In genomic region chr7:27933050-27933799, GRCm38 (mm10) we compare ENCODE assay signal across 8 mouse cellular contexts. TPM values are rescaled to one million over a fixed set of nuclear protein-coding genes. Genes with fewer than 3 reads are reported as not detected.
A peak's percentile ranks its signal among the peaks of the same experiment; 100 is the strongest.
DNase-seq lines count a peak whose midpoint lies in the region; ATAC-seq and TF ChIP-seq lines count a peak whose summit lies in the region.

No protein-coding gene starts in this region.

- no peaks in the 10 kb centered on the region for H3K36me3 ChIP-seq in lung, embryonic 16.5 days (ENCODE audit: control insufficient read depth, insufficient read depth, low read length)
- H3K36me3 ChIP-seq in embryonic facial prominence, embryonic 15.5 days = no peaks in the 10 kb centered on the region
- H3K36me3 ChIP-seq in limb, embryonic 13.5 days = no peaks in the 10 kb centered on the region
- no peaks in the 10 kb centered on the region for H3K36me3 ChIP-seq in neural tube, embryonic 12.5 days

- H3K27ac ChIP-seq in lung, embryonic 16.5 days (ENCODE audit: low read length) = no peak overlapping the region
- no peak overlapping the region for H3K27ac ChIP-seq in embryonic facial prominence, embryonic 15.5 days (replicated peaks)
- H3K27ac ChIP-seq in limb, embryonic 13.5 days = no peak overlapping the region
- no peak overlapping the region for H3K27ac ChIP-seq in neural tube, embryonic 12.5 days

- TF ChIP-seq POLR2A in lung, adult 2 months (IDR thresholded peaks at IDR 0.05; ENCODE audit: borderline replicate concordance, extremely low read depth, low read depth, low read length) = no peak

- ATAC-seq in lung, embryonic 16.5 days (ENCODE audit: low read depth) = peak; percentile 74
- no peak for ATAC-seq in embryonic facial prominence, embryonic 15.5 days (ENCODE audit: insufficient number of reproducible peaks, low FRiP score, low TSS enrichment, low read depth)
- ATAC-seq in limb, embryonic 13.5 days (ENCODE audit: low FRiP score, low read depth) = no peak
- 0 out of 2 replicates have a peak, but pooled peaks have one; percentile 21 for ATAC-seq in neural tube, embryonic 12.5 days (ENCODE audit: low FRiP score, low read depth)
- ATAC-seq in frontal cortex, adult (ENCODE audit: low TSS enrichment) = no peak

- no peak for DNase-seq in lung, adult 2 months
- no peak for DNase-seq in urinary bladder, postnatal 25 days (ENCODE audit: low spot score)
- DNase-seq in kidney, postnatal 36 days = no peak

- H3K4me3 ChIP-seq in lung, embryonic 16.5 days (ENCODE audit: low read length) = peak overlapping the region; percentile 37
- no peak overlapping the region for H3K4me3 ChIP-seq in lung, adult 2 months (replicated peaks; ENCODE audit: extremely low read depth, low read depth, low read length)
- H3K4me3 ChIP-seq in embryonic facial prominence, embryonic 15.5 days (replicated peaks) = peak overlapping the region; percentile 29
- H3K4me3 ChIP-seq in limb, embryonic 13.5 days = peak overlapping the region; percentile 17
- no peak overlapping the region for H3K4me3 ChIP-seq in neural tube, embryonic 12.5 days

- peak overlapping the region; percentile 56 for H3K9ac ChIP-seq in lung, embryonic 16.5 days (ENCODE audit: low read length)
- no peak overlapping the region for H3K9ac ChIP-seq in embryonic facial prominence, embryonic 15.5 days
- peak overlapping the region; percentile 14; the same call in 1 of the 2 replicates for H3K9ac ChIP-seq in limb, embryonic 13.5 days
- H3K9ac ChIP-seq in neural tube, embryonic 12.5 days = no peak overlapping the region

- H3K4me2 ChIP-seq in lung, embryonic 16.5 days (ENCODE audit: low read depth, low read length) = peak overlapping the region; percentile 53
- peak overlapping the region; percentile 43 for H3K4me2 ChIP-seq in embryonic facial prominence, embryonic 15.5 days (replicated peaks)
- peak overlapping the region; percentile 51 for H3K4me2 ChIP-seq in limb, embryonic 13.5 days (replicated peaks)
- H3K4me2 ChIP-seq in neural tube, embryonic 12.5 days (replicated peaks) = peak overlapping the region; percentile 40

- no peaks in the 10 kb centered on the region for H3K27me3 ChIP-seq in lung, embryonic 16.5 days (ENCODE audit: control insufficient read depth, insufficient read depth, low read depth, low read length)
- H3K27me3 ChIP-seq in embryonic facial prominence, embryonic 15.5 days = no peaks in the 10 kb centered on the region
- H3K27me3 ChIP-seq in limb, embryonic 13.5 days = no peaks in the 10 kb centered on the region
- no peaks in the 10 kb centered on the region for H3K27me3 ChIP-seq in neural tube, embryonic 12.5 days (replicated peaks)

- H3K4me1 ChIP-seq in lung, embryonic 16.5 days (replicated peaks; ENCODE audit: control insufficient read depth, insufficient read depth, low read length) = peaks cover 9% of the 10 kb centered on the region
- no peaks in the 10 kb centered on the region; the same call in none of the 2 replicates for H3K4me1 ChIP-seq in lung, adult 2 months (ENCODE audit: control insufficient read depth, insufficient read depth, low read length)
- 0 out of 2 replicates have a peak, but pooled peaks cover 6% of the 10 kb centered on the region for H3K4me1 ChIP-seq in embryonic facial prominence, embryonic 15.5 days
- H3K4me1 ChIP-seq in limb, embryonic 13.5 days = peaks cover 5% of the 10 kb centered on the region
- peaks cover 6% of the 10 kb centered on the region; the same call in 1 of the 2 replicates for H3K4me1 ChIP-seq in neural tube, embryonic 12.5 days

- no peak for TF ChIP-seq CTCF in lung, adult 2 months (IDR thresholded peaks at IDR 0.05; ENCODE audit: insufficient read depth, low read length)

- H3K9me3 ChIP-seq in lung, embryonic 16.5 days (ENCODE audit: control insufficient read depth, low read length) = no peaks in the 10 kb centered on the region
- H3K9me3 ChIP-seq in embryonic facial prominence, embryonic 15.5 days (replicated peaks) = no peaks in the 10 kb centered on the region
- H3K9me3 ChIP-seq in limb, embryonic 13.5 days = no peaks in the 10 kb centered on the region
- no peaks in the 10 kb centered on the region for H3K9me3 ChIP-seq in neural tube, embryonic 12.5 days

- WGBS in lung, embryonic 16.5 days = 13% methylated on average over 7 of the region's 7 CpGs
- 15% methylated on average over 7 of the region's 7 CpGs for WGBS in lung, adult 2 months
- 14% methylated on average over 7 of the region's 7 CpGs for WGBS in embryonic facial prominence, embryonic 15.5 days
- WGBS in limb, embryonic 13.5 days = 25% methylated on average over 7 of the region's 7 CpGs
- WGBS in neural tube, embryonic 12.5 days = 33% methylated on average over 7 of the region's 7 CpGs

RNA-seq across cellular contexts. Expression of gene Zfp974, which starts 4.0 kb away (rescaled TPM):
- polyA plus RNA-seq in lung, embryonic 16.5 days (2015; fragmentation: Nextera tagmentation; extraction: Ambion mirVana) = 10.0 and 11.5 TPM in 2 replicates
- polyA plus RNA-seq in lung, adult 2 months (2012; rRNA removed) = 1.2 and 1.7 TPM in 2 replicates
- 7.5 and 8.1 TPM in 2 replicates for polyA plus RNA-seq in embryonic facial prominence, embryonic 15.5 days (2015; fragmentation: Nextera tagmentation; extraction: Ambion mirVana)
- 10.0 and 12.0 TPM in 2 replicates for polyA plus RNA-seq in limb, embryonic 13.5 days (2015; fragmentation: Nextera tagmentation; extraction: Ambion mirVana)
- polyA plus RNA-seq in neural tube, embryonic 12.5 days (2016; fragmentation: Nextera tagmentation; extraction: Ambion mirVana) = 15.8 and 16.1 TPM in 2 replicates

RNA-seq across cellular contexts. Expression of gene Zfp780b, which starts 45.7 kb away (rescaled TPM):
- 17.8 and 18.1 TPM in 2 replicates for polyA plus RNA-seq in lung, embryonic 16.5 days (2015; fragmentation: Nextera tagmentation; extraction: Ambion mirVana)
- 1.3 and 2.0 TPM in 2 replicates for polyA plus RNA-seq in lung, adult 2 months (2012; rRNA removed)
- polyA plus RNA-seq in embryonic facial prominence, embryonic 15.5 days (2015; fragmentation: Nextera tagmentation; extraction: Ambion mirVana) = 17.6 and 20.9 TPM in 2 replicates
- polyA plus RNA-seq in limb, embryonic 13.5 days (2015; fragmentation: Nextera tagmentation; extraction: Ambion mirVana) = 23.8 and 24.2 TPM in 2 replicates
- polyA plus RNA-seq in neural tube, embryonic 12.5 days (2016; fragmentation: Nextera tagmentation; extraction: Ambion mirVana) = 26.3 and 27.5 TPM in 2 replicates

Comparison
In these comparisons a context has a peak if more than half of its experiments do, and no peak if none do; other contexts are left out.
1. H3K4me3 ChIP-seq: peak in lung, embryonic 16.5 days (single experiment), embryonic facial prominence, embryonic 15.5 days (single experiment) and limb, embryonic 13.5 days (single experiment); none in lung, adult 2 months (single experiment) and neural tube, embryonic 12.5 days (single experiment).
2. ATAC-seq: peak in lung, embryonic 16.5 days (single experiment) and neural tube, embryonic 12.5 days (single experiment); none in embryonic facial prominence, embryonic 15.5 days (single experiment), limb, embryonic 13.5 days (single experiment) and frontal cortex, adult (single experiment).
3. H3K9ac ChIP-seq: peak in lung, embryonic 16.5 days (single experiment) and limb, embryonic 13.5 days (single experiment); none in embryonic facial prominence, embryonic 15.5 days (single experiment) and neural tube, embryonic 12.5 days (single experiment).
4. Peak in every context shown above with its lines, with median percentiles within 50 percentile points of each other: H3K4me2 ChIP-seq.